Mouse (Mus musculus) midbrain, embryonic 11.5 days (tissue): ENCODE measurements at regions not wholly inside any gene's neighbourhood (a gene's known extent, or its start where the extent isn't known, plus 50 kb on each side); places are given as distances from the start of the nearest gene placed in this dataset.

Experiments
- ATAC-seq: fragments of 200-750 bp; cut with Nextera tagmentation; 2 replicates; pipeline ENCODE4 v1.8.0; 2017; ENCODE audit warnings: moderate TSS enrichment, moderate library complexity; ENCODE audit not compliant: low FRiP score
- DNase-seq: peaks from one replicate; pipeline ENCODE4 v3.0.0; 2015; ENCODE audit warnings: low spot score; ENCODE audit errors: missing footprints
- H3K27ac ChIP-seq: fragments of 300-500 bp; sonication (generic); 2 replicates; pipeline ENCODE4 v1.5.1; 2014; ENCODE audit warnings: low read depth, low read length
- H3K27me3 ChIP-seq: fragments of 300-500 bp; sonication (generic); 2 replicates; pipeline ENCODE4 v1.6.1; 2014; ENCODE audit warnings: mild to moderate bottlenecking, low read length, moderate library complexity, mixed read lengths; ENCODE audit not compliant: control insufficient read depth, insufficient read depth
- H3K36me3 ChIP-seq: fragments of 300-500 bp; sonication (generic); 2 replicates; pipeline ENCODE4 v1.6.1; 2014; ENCODE audit warnings: mild to moderate bottlenecking, low read length, moderate library complexity, mixed read lengths; ENCODE audit not compliant: control insufficient read depth, insufficient read depth
- H3K4me1 ChIP-seq: fragments of 300-500 bp; sonication (generic); 2 replicates; pipeline ENCODE4 v1.6.1; 2014; ENCODE audit warnings: low read length; ENCODE audit not compliant: control insufficient read depth, insufficient read depth
- H3K4me2 ChIP-seq: fragments of 300-500 bp; sonication (generic); 2 replicates; pipeline ENCODE4 v1.6.1; 2014; ENCODE audit warnings: mild to moderate bottlenecking, moderate library complexity
- H3K4me3 ChIP-seq: fragments of 300-500 bp; sonication (generic); 2 replicates; pipeline ENCODE4 v1.5.1; 2014; ENCODE audit warnings: low read depth, low read length
- H3K9ac ChIP-seq: fragments of 300-500 bp; sonication (generic); 2 replicates; pipeline ENCODE4 v1.6.1; 2014; ENCODE audit warnings: low read length
- H3K9me3 ChIP-seq: fragments of 300-500 bp; sonication (generic); 2 replicates; pipeline ENCODE4 v1.6.1; 2016; ENCODE audit warnings: low read length; ENCODE audit not compliant: control insufficient read depth
- WGBS: fragments of 180-500 bp; shearing (Covaris S2); extraction: QIAGEN DNeasy Blood & Tissue Kit; methylation state at CpG from one replicate; pipeline ENCODE4 v1.1.7; 2014; 5-methylcytosine and 5-hydroxymethylcytosine counted together

DNA sequence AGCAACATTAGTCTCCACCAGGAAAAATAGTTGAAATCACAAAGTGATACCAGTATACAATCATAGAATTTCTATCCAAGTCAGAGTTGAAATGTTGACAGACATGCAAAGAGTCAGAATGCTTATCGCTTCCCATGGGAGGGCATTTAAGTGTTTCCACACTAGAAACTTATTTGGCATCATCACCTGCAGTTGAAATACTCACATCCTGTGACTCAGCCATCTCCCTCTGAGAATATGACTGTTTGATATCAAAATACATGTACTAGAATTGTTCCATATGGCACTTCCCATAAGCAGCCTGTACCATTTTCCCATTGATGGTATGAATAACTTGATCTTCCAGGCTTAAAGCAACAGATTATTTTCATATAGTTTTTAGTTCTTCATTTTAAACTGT, 2314.1 kb upstream of the Gm7489 start:
- no peaks in the 10 kb centered on the region for H3K36me3 ChIP-seq
- H3K4me3 ChIP-seq: no peak overlapping the region
- H3K4me2 ChIP-seq: no peak overlapping the region
- 98% methylated on average over 1 of the region's 1 CpGs for WGBS
- ATAC-seq: no peak
- no peaks in the 10 kb centered on the region for H3K9me3 ChIP-seq
- no peak overlapping the region for H3K9ac ChIP-seq
- no peak for DNase-seq
- H3K27ac ChIP-seq: no peak overlapping the region
- no peaks in the 10 kb centered on the region for H3K4me1 ChIP-seq
- H3K27me3 ChIP-seq: no peaks in the 10 kb centered on the region

- ATAC-seq: no peak
- H3K4me2 ChIP-seq: no peak overlapping the region
These were observed 2310.1 kb upstream of the Gm7489 start for GRCm38 (mm10) chr15:51574538-51575105.

DNA sequence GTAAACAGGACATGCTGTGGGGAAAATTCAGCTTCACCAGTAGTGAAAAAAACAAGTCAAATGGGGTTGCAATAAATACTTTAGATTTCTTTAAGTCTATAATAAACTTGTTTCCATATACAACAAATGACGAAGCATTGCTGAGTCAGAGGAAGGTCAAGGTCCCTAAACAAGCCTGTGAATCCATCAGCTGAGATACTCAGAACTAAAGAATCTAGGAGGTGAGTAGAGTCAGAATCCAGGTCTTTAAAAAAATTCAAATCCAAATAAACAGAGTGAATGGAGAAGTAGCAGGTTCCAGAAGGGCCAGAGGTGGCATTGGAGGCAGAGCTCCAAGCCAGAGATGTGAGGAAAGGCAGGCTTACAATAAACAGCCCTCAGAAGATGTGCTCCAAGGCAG, 2301.1 kb upstream of the Gm7489 start:
- H3K4me2 ChIP-seq: no peak overlapping the region
- no peak overlapping the region for H3K4me3 ChIP-seq
- no peak overlapping the region for H3K9ac ChIP-seq
- no peak overlapping the region for H3K27ac ChIP-seq
- H3K9me3 ChIP-seq: no peaks in the 10 kb centered on the region
- no peaks in the 10 kb centered on the region for H3K4me1 ChIP-seq
- no peaks in the 10 kb centered on the region for H3K27me3 ChIP-seq
- no peak for ATAC-seq
- no peaks in the 10 kb centered on the region for H3K36me3 ChIP-seq
- 71% methylated on average over 1 of the region's 1 CpGs for WGBS
- DNase-seq: no peak

More at GRCm38 (mm10) chr15:51574538-51575105, 2310.1 kb upstream of the Gm7489 start:
- Histone ChIP-seq H3K9me3 (no peaks in the 10 kb centered on the region), H3K4me3 (no peak overlapping the region), H3K27ac (no peak overlapping the region), H3K27me3 (no peaks in the 10 kb centered on the region), H3K4me1 (no peaks in the 10 kb centered on the region), H3K9ac (no peak overlapping the region), H3K36me3 (no peaks in the 10 kb centered on the region)
- no peak for DNase-seq
- 79% methylated on average over 8 of the region's 8 CpGs for WGBS

DNA sequence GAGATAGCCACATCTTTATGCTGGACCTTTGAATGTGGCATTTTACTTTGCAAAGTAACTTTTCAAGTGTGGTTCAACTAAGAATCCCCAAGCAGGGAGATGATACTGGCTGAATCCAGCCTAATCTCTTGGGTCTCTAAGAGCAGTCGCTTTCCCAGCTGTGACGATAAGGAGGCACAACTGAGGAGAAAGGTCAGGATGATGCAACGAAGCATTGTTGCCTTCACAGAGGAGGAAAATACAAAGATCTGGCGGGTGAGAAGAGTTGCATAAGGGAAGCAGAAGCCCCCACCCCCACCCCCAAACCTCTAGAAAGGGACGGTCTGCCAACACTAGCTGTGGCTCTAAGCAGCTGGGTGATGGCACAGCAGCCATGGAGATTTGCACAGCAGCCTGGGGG, 2298.6 kb upstream of the Gm7489 start:
- DNase-seq (no peak), ATAC-seq (no peak)
- Histone ChIP-seq H3K36me3 (no peaks in the 10 kb centered on the region), H3K9ac (no peak overlapping the region), H3K27ac (no peak overlapping the region), H3K4me2 (no peak overlapping the region), H3K4me1 (no peaks in the 10 kb centered on the region), H3K4me3 (no peak overlapping the region), H3K27me3 (no peaks in the 10 kb centered on the region), H3K9me3 (no peaks in the 10 kb centered on the region)
- 73% methylated on average over 5 of the region's 5 CpGs for whole genome bisulfite sequencing

GRCm38 (mm10) chr15:51591406-51592068, 2293.2 kb upstream of the Gm7489 start:
- no peak; the same call in 1 of the 2 replicates for ATAC-seq
- H3K9me3 ChIP-seq: no peaks in the 10 kb centered on the region
- H3K27ac ChIP-seq: no peak overlapping the region
- peak; percentile 82 for DNase-seq
- H3K27me3 ChIP-seq: no peaks in the 10 kb centered on the region
- H3K4me1 ChIP-seq: peaks cover 9% of the 10 kb centered on the region
- 57% methylated on average over 17 of the region's 17 CpGs for WGBS
- no peak overlapping the region for H3K4me3 ChIP-seq
- H3K36me3 ChIP-seq: no peaks in the 10 kb centered on the region
- H3K4me2 ChIP-seq: no peak overlapping the region
- no peak overlapping the region for H3K9ac ChIP-seq

GRCm38 (mm10) chr15:51592069-51592435, 2292.7 kb upstream of the Gm7489 start:
- H3K36me3 ChIP-seq: no peaks in the 10 kb centered on the region
- H3K4me3 ChIP-seq: no peak overlapping the region
- WGBS: 44% methylated on average over 9 of the region's 9 CpGs
- H3K4me1 ChIP-seq: peaks cover 9% of the 10 kb centered on the region
- peak; percentile 71; the same call in 1 of the 2 replicates for ATAC-seq
- no peaks in the 10 kb centered on the region for H3K9me3 ChIP-seq
- H3K4me2 ChIP-seq: no peak overlapping the region
- no peak overlapping the region for H3K27ac ChIP-seq
- H3K27me3 ChIP-seq: no peaks in the 10 kb centered on the region
- peak; percentile 81 for DNase-seq
- no peak overlapping the region for H3K9ac ChIP-seq

DNA sequence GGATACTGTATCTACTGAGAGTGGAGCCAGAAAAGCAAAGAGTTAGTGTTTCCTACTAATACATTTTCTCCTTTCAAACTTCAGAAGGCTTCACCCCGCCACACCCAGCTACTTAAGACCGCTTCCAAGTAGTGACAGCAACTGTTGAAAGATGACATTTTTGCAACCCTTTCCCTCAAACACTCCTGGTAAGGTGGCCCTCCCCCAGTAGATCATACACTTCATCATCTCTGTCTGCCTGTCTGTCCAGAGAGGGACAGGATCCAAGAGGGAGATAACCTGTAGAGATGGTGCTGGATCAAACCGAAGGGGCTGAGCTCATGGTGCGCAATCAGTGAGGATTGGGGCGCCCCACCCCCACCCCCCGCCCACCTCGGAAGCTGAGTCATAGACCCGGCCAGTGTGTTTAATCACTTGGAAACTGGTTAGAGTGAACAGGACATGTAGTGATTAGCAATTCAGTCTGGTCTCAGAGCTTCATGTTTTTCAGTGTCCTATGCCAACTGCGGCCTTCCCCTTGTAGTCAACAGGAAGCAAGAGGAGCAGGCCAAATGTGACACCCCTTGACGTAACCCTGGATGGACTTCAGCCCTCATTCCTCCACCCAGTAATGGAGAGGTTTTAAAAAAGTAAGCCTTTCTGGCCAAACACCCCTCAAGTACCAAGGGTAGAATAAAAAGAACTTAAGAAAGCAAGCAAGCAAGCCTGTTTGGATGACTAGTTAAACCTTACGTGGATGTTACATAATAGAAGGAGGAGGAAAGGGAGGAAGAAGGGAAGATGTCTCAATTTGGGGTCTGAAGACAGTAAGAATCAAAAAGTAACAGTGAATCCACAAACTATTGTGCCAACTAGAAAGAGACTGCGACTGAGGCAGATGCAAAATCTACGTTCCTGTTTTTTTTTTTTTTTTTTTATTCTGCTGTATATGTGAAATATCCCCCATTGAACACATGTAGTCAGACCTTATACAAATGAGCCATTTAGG, 2291.9 kb upstream of the Gm7489 start:
- ATAC-seq: peak; percentile 38; the same call in 1 of the 2 replicates
- H3K9ac ChIP-seq: no peak overlapping the region
- H3K4me3 ChIP-seq: no peak overlapping the region
- no peaks in the 10 kb centered on the region for H3K27me3 ChIP-seq
- peak; percentile 59 for DNase-seq
- no peak overlapping the region for H3K4me2 ChIP-seq
- H3K36me3 ChIP-seq: no peaks in the 10 kb centered on the region
- peaks cover 9% of the 10 kb centered on the region for H3K4me1 ChIP-seq
- H3K9me3 ChIP-seq: no peaks in the 10 kb centered on the region
- H3K27ac ChIP-seq: no peak overlapping the region
- 83% methylated on average over 13 of the region's 13 CpGs for WGBS

DNA sequence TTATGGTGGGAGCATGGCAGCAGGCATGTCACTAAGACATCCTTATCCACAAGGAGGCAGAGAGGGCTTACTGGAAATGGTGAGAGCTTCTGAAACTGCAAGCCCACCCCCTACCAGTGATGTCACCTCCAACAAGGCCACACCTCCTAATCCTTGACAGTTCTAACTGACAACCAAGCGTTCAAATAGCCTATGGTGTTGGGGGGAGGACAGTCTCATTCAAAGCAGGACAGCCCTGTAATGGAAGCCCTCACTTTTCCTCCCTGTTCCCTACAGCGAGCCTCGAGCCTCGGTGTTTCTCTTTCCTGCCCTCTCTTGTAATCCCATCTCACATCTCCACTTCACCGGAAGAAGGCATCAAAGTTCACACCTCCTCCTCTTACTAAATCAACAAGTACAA, 2290.6 kb upstream of the Gm7489 start:
- H3K4me1 ChIP-seq: peaks cover 9% of the 10 kb centered on the region
- H3K9ac ChIP-seq: no peak overlapping the region
- no peaks in the 10 kb centered on the region for H3K9me3 ChIP-seq
- no peaks in the 10 kb centered on the region for H3K27me3 ChIP-seq
- ATAC-seq (no peak), DNase-seq (peak; percentile 65)
- no peak overlapping the region for H3K4me2 ChIP-seq
- no peak overlapping the region for H3K4me3 ChIP-seq
- 64% methylated on average over 5 of the region's 5 CpGs for WGBS
- no peaks in the 10 kb centered on the region for H3K36me3 ChIP-seq
- H3K27ac ChIP-seq: no peak overlapping the region

DNA sequence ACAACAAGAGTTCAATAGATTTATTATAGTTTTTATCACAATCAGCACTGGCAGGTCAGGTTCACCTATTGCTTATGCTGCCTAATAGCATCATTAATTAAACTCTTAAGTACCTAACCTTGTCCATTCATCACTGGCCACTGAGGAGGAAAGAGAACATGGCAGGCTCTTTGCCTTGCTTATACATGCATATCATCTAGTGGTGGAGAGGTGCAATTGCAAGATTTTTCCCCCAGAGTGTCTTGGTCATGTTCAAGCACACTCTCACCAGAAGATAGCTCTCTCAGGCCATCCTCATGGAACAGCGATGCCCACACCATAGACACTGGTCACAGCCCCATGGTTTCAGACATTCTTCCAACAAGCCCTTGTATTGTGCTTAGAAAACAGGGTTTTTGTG, 2289.1 kb upstream of the Gm7489 start:
- Histone ChIP-seq H3K4me2 (no peak overlapping the region), H3K36me3 (no peaks in the 10 kb centered on the region), H3K9me3 (no peaks in the 10 kb centered on the region), H3K27ac (no peak overlapping the region), H3K4me1 (peaks cover 9% of the 10 kb centered on the region), H3K4me3 (no peak overlapping the region), H3K27me3 (no peaks in the 10 kb centered on the region), H3K9ac (no peak overlapping the region)
- 69% methylated on average over 1 of the region's 1 CpGs for WGBS
- ATAC-seq (no peak), DNase-seq (peak; percentile 77)
